Mouse (Mus musculus): ENCODE results near the gene Mfsd13b. TPM values are rescaled to one million over a fixed set of nuclear protein-coding genes. Genes with fewer than 3 reads are reported as not detected.

The Mfsd13b gene
- total and polyA plus RNA-seq, 3 experiments: not detected

DNA sequence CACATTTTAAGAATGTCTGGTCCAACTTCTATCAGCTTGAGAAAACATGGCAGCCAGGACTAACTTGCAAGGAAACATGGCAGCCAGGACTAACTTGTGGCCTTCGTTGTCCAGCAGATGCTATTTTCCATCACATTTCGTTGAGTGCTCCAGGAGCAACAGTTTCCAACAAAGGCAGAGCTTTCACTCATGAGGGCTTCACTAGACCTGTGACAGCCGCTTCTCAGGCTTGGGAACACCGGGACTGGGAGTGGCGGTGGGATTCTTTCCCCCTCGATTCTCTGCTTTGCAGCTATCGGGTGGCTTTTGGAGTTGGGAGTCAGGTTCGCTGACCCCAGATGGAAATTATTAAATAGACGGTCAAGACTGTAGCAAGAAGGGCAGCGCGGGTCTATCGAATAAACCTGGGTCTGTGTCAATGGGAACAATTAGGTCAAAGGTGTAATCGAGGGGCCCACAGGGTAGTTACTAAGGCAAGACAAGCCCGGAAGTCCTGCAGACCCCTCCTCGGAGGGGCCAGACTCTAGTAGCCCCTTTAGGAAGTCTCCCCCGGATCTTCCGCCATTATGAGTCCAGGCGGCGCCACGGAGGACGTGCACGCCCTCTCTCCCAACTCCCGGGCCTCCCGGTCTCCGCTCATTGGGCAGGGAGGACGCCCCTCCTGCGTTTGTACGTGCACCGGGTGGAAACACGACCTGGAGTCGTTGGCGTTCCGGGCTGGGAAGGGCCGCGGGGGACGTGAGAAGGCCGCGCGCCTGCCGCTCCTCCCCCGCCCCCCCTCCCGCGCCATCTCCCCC, 51.7 kb downstream of the Mfsd13b start, which contains the start of gene Mettl9:
TSS of gene Mettl9 (plus strand) at position 590 of the 797 bp plus-strand sequence.
- Histone ChIP-seq H3K27me3 (replicated peaks) (peaks cover 2% of the 10 kb centered on the region), H3K36me3 (replicated peaks in 1 of 2; ENCODE audit: control insufficient read depth in 1 of 2, insufficient read depth in 1 of 2, low read length in 1 of 2) (peaks cover 0 to 5% of the 10 kb centered on the region in 2 experiments), H3K9me3 (replicated peaks; ENCODE audit: low read length) (no peaks in the 10 kb centered on the region), H3K4me3 (replicated peaks in 1 of 3; ENCODE audit: low read depth in 2 of 3, low read length in 2 of 3, poor library complexity in 1 of 3) (peak within 1 kb of the TSS; percentile 93 to 99 (median 97)), H3K9ac (ENCODE audit: insufficient read depth, low read depth) (peak within 1 kb of the TSS; percentile 96), H3K27ac (ENCODE audit: insufficient read depth, low read depth) (peak within 1 kb of the TSS; percentile 61), H3K4me2 (ENCODE audit: insufficient read depth, low read depth, poor library complexity, severe bottlenecking) (peak within 1 kb of the TSS; percentile 96), H3K4me1 (ENCODE audit: control insufficient read depth in 1 of 2, insufficient read depth in 2 of 2) (peaks cover 4 to 21% of the 10 kb centered on the region in 2 experiments; a peak in 3 of 4 replicates), H3K79me2 (replicated peaks; ENCODE audit: control insufficient read depth, extremely low read depth, insufficient read depth, poor library complexity, severe bottlenecking) (peaks cover 27% of the 10 kb centered on the region)
- TF ChIP-seq ZC3H11A (IDR thresholded peaks at IDR 0.05; ENCODE audit: low read depth, low read length) (no peak), ZKSCAN1 (IDR thresholded peaks at IDR 0.05; ENCODE audit: borderline replicate concordance, low read depth, low read length) (no peak), MXI1 (IDR thresholded peaks at IDR 0.05; ENCODE audit: low read depth, low read length) (peak; percentile 86), NELFE (IDR thresholded peaks at IDR 0.05; ENCODE audit: low read depth, low read length) (peak; percentile 89), KAT2A (IDR thresholded peaks at IDR 0.05; ENCODE audit: insufficient replicate concordance, low read length) (peak; percentile 90; the same call in 1 of the 2 replicates), POLR2A (IDR thresholded peaks at IDR 0.05; ENCODE audit: low read depth, low read length) (peak; percentile 93), EP300 (IDR thresholded peaks at IDR 0.05; ENCODE audit: low read length) (no peak), CHD2 (IDR thresholded peaks at IDR 0.05; ENCODE audit: low read length) (peak; percentile 81), UBTF (IDR thresholded peaks at IDR 0.05; ENCODE audit: low read depth, low read length) (no peak), BHLHE40 (IDR thresholded peaks at IDR 0.05; ENCODE audit: low read depth, low read length) (peak; percentile 42; the same call in 1 of the 2 replicates), MYC (IDR thresholded peaks at IDR 0.05; ENCODE audit: low read depth, low read length) (peak; percentile 46; the same call in 1 of the 2 replicates), MAZ (IDR thresholded peaks at IDR 0.05; ENCODE audit: low read depth, low read length) (peak; percentile 98), SMC3 (IDR thresholded peaks at IDR 0.05; ENCODE audit: low read depth, low read length) (no peak), TCF12 (IDR thresholded peaks at IDR 0.05; ENCODE audit: low read depth, low read length) (peak; percentile 93), USF2 (conservative IDR thresholded peaks at IDR 0.05; ENCODE audit: low read depth, low read length) (no peak), POLR2AphosphoS2 (IDR thresholded peaks at IDR 0.05; ENCODE audit: low read depth, low read length) (no peak), ELF1 (IDR thresholded peaks at IDR 0.05; ENCODE audit: low read depth, low read length) (peak; percentile 83), USF1 (IDR thresholded peaks at IDR 0.05; ENCODE audit: low read depth, low read length) (no peak), CHD1 (IDR thresholded peaks at IDR 0.05; ENCODE audit: low read depth, low read length) (no peak), HCFC1 (IDR thresholded peaks at IDR 0.05; ENCODE audit: low read depth, low read length) (peak; percentile 92), CTCF (conservative IDR thresholded peaks at IDR 0.05 in 1 of 2, IDR thresholded peaks at IDR 0.05 in 1 of 2; ENCODE audit: low read depth in 2 of 2, low read length in 2 of 2) (no peak), PAX5 (IDR thresholded peaks at IDR 0.05; ENCODE audit: low read length) (no peak), MAFK (IDR thresholded peaks at IDR 0.05; ENCODE audit: insufficient replicate concordance, low read length) (no peak), MAX (IDR thresholded peaks at IDR 0.05; ENCODE audit: low read length) (peak; percentile 68; the same call in 1 of the 2 replicates), ZNF384 (IDR thresholded peaks at IDR 0.05; ENCODE audit: low read depth, low read length) (no peak), JUN (IDR thresholded peaks at IDR 0.05; ENCODE audit: insufficient read depth, low read depth, low read length) (no peak), MEF2A (IDR thresholded peaks at IDR 0.05; ENCODE audit: borderline replicate concordance, low read depth, low read length) (peak; percentile 80), RAD21 (IDR thresholded peaks at IDR 0.05; ENCODE audit: low read depth, low read length) (no peak), NRF1 (IDR thresholded peaks at IDR 0.05; ENCODE audit: low read depth, low read length) (peak; percentile 51), E2F4 (IDR thresholded peaks at IDR 0.05; ENCODE audit: insufficient replicate concordance, low read depth, low read length) (peak; percentile 48; the same call in 1 of the 2 replicates), ETS1 (conservative IDR thresholded peaks at IDR 0.05; ENCODE audit: low read depth, low read length) (0 out of 2 replicates have a peak, but pooled peaks have one; percentile 22), TBP (conservative IDR thresholded peaks at IDR 0.05; ENCODE audit: low read depth, low read length) (peak; percentile 74), IRF4 (IDR thresholded peaks at IDR 0.05; ENCODE audit: low read depth, low read length) (peak; percentile 83), ZMIZ1 (IDR thresholded peaks at IDR 0.05; ENCODE audit: low read depth, low read length) (peak; percentile 79), SIN3A (IDR thresholded peaks at IDR 0.05; ENCODE audit: low read length) (peak; percentile 76), JUND (conservative IDR thresholded peaks at IDR 0.05; ENCODE audit: low read depth, low read length) (no peak), GABPA (IDR thresholded peaks at IDR 0.05; ENCODE audit: insufficient replicate concordance, low read depth, low read length) (peak; percentile 12; the same call in 1 of the 2 replicates), RCOR1 (conservative IDR thresholded peaks at IDR 0.05; ENCODE audit: low read depth, low read length) (no peak)
- in situ Hi-C loops (cut with MboI; ENCODE audit: low pct_ligation_motif_present, low pct_unique_long_range_greater_than_20kb, low sequenced_read_pairs): loop anchor here (10.0 kb wide), 2 partner anchors 49 to 199 kb away; partner anchors contain the start of genes Cdr2 and Mfsd13b
- peak; percentile 94 for DNase-seq (ENCODE audit: extremely low read depth)
- dilution Hi-C loops (cut with MboI; ENCODE audit: extremely low pct_ligation_motif_present, extremely low pct_unique_long_range_greater_than_20kb, low sequenced_read_pairs): no loop called here

Data from CH12.LX (cell line).